Mouse (Mus musculus) heart, adult 2 months (tissue): ENCODE measurements around the gene Cald1.

Source experiments
- CTCF ChIP-seq: fragments of 200-600 bp; IDR thresholded peaks from 2 replicates; pipeline ENCODE4 v1.8.1; 2022; ENCODE audit warnings: antibody characterized with exemption, mild to moderate bottlenecking, moderate library complexity
- EP300 ChIP-seq: fragments of 200-500 bp; IDR thresholded peaks from 2 replicates; pipeline ENCODE4 v1.6.1; 2011; ENCODE audit warnings: low read depth, low read length, control low read depth; ENCODE audit not compliant: insufficient read depth
- POLR2A ChIP-seq: fragments of 200-500 bp; IDR thresholded peaks from 2 replicates; pipeline ENCODE4 v1.6.1; 2011; ENCODE audit warnings: mild to moderate bottlenecking, low read depth, low read length, control low read depth; ENCODE audit not compliant: insufficient read depth

DNA sequence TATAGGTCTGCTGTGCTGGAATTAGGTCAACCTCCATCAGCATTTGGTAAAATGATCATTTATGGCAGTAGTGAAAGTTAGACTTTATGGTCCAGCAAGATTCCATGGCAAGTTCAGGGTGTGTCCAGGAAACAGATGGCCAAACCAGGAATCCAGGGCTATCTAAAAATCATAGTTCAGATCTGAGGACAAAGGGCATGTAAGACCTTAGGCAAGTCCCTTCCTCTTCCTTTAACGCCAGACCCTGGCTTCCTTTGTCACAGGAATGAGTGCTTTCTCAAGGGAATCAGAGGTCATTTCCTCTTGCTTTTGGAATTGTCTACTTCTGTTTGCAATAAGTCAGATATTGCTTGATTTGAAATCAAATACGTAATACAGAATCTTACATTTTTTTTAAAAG lies 90.7 kb downstream of the Cald1 start:
- TF ChIP-seq CTCF, result no peak
- no peak for TF ChIP-seq POLR2A
- TF ChIP-seq EP300, result no peak
